Mouse (Mus musculus) neural tube, embryonic 13.5 days (tissue): ENCODE results near the gene Nanp. TPM values are rescaled to one million over a fixed set of nuclear protein-coding genes. Genes with fewer than 3 reads are reported as not detected.

Experiments used
- ATAC-seq: fragments of 200-750 bp; cut with Nextera tagmentation; 2 replicates; pipeline ENCODE4 v1.8.0; 2017; ENCODE audit warnings: low read depth, mild to moderate bottlenecking, moderate TSS enrichment, moderate library complexity
- H3K27ac ChIP-seq: fragments of 300-500 bp; sonication (generic); replicated peaks from 2 replicates; pipeline ENCODE4 v1.5.1; 2015; ENCODE audit warnings: moderate library complexity, mild to moderate bottlenecking, inconsistent platforms
- H3K27me3 ChIP-seq: fragments of 300-500 bp; sonication (generic); 2 replicates; pipeline ENCODE4 v1.6.1; 2015; ENCODE audit warnings: mild to moderate bottlenecking, inconsistent platforms
- H3K36me3 ChIP-seq: fragments of 300-500 bp; sonication (generic); 2 replicates; pipeline ENCODE4 v1.6.1; 2015; ENCODE audit warnings: mild to moderate bottlenecking, inconsistent platforms
- H3K4me1 ChIP-seq: fragments of 300-500 bp; sonication (generic); replicated peaks from 2 replicates; pipeline ENCODE4 v1.6.1; 2015; ENCODE audit warnings: inconsistent platforms
- H3K4me2 ChIP-seq: fragments of 300-500 bp; sonication (generic); 2 replicates; pipeline ENCODE4 v1.6.1; 2015; ENCODE audit warnings: inconsistent platforms, mild to moderate bottlenecking, moderate library complexity
- H3K4me3 ChIP-seq: fragments of 300-500 bp; sonication (generic); 2 replicates; pipeline ENCODE4 v1.5.1; 2015; ENCODE audit warnings: mild to moderate bottlenecking, inconsistent platforms
- H3K9ac ChIP-seq: fragments of 300-500 bp; sonication (generic); 2 replicates; pipeline ENCODE4 v1.6.1; 2015; ENCODE audit warnings: moderate library complexity, mild to moderate bottlenecking, inconsistent platforms
- H3K9me3 ChIP-seq: fragments of 300-500 bp; sonication (generic); 2 replicates; pipeline ENCODE4 v1.6.1; 2016; ENCODE audit warnings: inconsistent platforms
- WGBS: fragments of 180-500 bp; shearing (Covaris S2); methylation state at CpG from one replicate; pipeline ENCODE4 v1.1.7; 2015; 5-methylcytosine and 5-hydroxymethylcytosine counted together
- polyA plus RNA-seq: library from polyadenylated mRNA; unstranded; fragments of >200 nt; fragmentation: Nextera tagmentation; extraction: Ambion mirVana; gene quantifications from 2 replicates; pipeline ENCODE4 v1.2.1, GENCODE M21; 2015

Nanp gene
- polyA plus RNA-seq, 1 experiment from 2014 or later, result 29.5 TPM

DNA sequence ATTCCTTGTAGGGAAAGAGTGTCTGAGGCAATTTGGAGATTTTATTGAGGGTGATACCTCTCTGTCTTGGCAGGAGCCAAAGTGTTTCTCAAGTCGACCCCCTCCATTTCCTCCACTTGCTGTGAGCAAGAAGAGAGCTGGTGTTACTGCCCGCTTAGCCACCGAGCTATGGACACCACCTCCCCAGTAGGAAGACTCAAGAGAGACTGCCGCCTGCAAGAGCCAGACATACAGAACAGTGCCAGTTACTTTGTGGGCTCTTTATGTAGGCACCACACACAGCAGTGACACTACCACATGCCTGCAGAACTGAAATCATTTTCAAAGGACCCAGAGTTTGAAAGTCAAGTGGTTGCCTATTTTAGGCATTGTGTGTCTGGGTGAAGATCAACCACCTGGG is 48.1 kb downstream of the Nanp start:
- no peaks in the 10 kb centered on the region for H3K9me3 ChIP-seq
- 88% methylated on average over 4 of the region's 4 CpGs for WGBS
- H3K36me3 ChIP-seq, result no peaks in the 10 kb centered on the region
- H3K4me3 ChIP-seq, result no peak overlapping the region
- ATAC-seq, result no peak
- no peak overlapping the region for H3K9ac ChIP-seq
- no peak overlapping the region for H3K4me2 ChIP-seq
- H3K4me1 ChIP-seq, result no peaks in the 10 kb centered on the region
- H3K27ac ChIP-seq, result no peak overlapping the region
- H3K27me3 ChIP-seq, result no peaks in the 10 kb centered on the region

DNA sequence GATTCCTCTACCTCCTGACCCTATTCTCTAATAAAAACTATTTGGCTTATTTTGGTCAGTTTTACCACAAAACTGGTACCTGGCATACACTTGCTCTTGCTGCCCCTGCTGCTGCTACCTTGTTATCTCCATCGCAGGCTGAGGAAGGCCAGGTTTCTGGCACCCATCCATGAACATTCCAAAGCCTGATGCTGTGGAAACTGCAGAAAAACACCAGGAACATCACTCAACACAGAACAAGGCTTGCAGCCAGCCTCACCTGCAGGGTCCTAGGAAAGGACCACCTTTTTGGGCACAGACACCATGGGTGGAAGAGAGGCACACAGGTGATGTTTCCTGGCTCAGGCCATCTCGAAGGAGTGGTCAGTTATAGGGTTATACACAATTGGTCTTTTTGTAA is 48.7 kb downstream of the Nanp start:
- ATAC-seq, result no peak
- 87% methylated on average over 2 of the region's 2 CpGs for WGBS

DNA sequence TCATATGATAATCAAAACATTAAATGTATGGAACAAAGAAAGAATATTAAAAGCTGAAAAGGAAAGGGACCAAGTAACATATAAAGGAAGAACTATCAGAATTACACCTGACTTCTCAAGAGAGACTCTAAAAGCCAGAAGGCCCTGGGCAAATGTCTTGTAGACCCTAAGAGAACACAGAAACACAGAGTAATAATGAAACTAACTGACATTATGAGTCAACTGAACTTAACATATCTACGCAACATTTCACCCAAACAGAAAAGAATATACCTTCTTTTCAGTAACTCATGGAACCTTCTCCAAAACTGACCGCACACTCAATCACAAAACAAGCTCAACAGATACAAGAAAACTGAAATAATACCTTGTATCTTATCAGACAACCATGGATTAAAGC is 53.8 kb downstream of the Nanp start:
- Histone ChIP-seq H3K4me1 (no peaks in the 10 kb centered on the region), H3K4me2 (no peak overlapping the region), H3K9ac (no peak overlapping the region), H3K27me3 (no peaks in the 10 kb centered on the region), H3K9me3 (no peaks in the 10 kb centered on the region), H3K36me3 (no peaks in the 10 kb centered on the region), H3K4me3 (no peak overlapping the region), H3K27ac (no peak overlapping the region)
- 96% methylated on average over 2 of the region's 2 CpGs for WGBS
- ATAC-seq, result no peak

More for the DNA sequence above, 48.7 kb downstream of the Nanp start:
- H3K4me3 ChIP-seq, result no peak overlapping the region
- H3K9me3 ChIP-seq, result no peaks in the 10 kb centered on the region
- no peak overlapping the region for H3K4me2 ChIP-seq
- H3K4me1 ChIP-seq, result no peaks in the 10 kb centered on the region
- H3K9ac ChIP-seq, result no peak overlapping the region
- H3K36me3 ChIP-seq, result no peaks in the 10 kb centered on the region
- H3K27me3 ChIP-seq, result no peaks in the 10 kb centered on the region
- H3K27ac ChIP-seq, result no peak overlapping the region

DNA sequence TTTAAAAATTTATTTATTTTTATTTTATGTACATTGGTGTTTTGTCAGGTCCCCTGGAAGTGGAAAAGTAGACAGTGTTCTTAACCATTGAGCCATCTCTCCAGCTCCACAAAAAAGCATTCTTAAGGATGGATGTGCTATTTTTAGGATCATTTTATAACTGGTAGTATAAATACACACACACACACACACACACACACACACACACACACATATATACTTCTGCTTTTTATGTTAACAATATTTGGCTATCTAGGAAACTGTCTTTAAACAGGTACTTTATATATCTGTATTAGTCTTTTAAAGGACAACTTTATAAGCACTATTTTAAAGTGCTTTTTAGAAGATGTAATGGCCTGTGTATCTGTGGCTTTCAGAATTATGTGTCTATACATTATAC is 57.1 kb downstream of the Nanp start:
- Histone ChIP-seq H3K4me1 (no peaks in the 10 kb centered on the region), H3K27me3 (no peaks in the 10 kb centered on the region)
- ATAC-seq, result no peak

DNA sequence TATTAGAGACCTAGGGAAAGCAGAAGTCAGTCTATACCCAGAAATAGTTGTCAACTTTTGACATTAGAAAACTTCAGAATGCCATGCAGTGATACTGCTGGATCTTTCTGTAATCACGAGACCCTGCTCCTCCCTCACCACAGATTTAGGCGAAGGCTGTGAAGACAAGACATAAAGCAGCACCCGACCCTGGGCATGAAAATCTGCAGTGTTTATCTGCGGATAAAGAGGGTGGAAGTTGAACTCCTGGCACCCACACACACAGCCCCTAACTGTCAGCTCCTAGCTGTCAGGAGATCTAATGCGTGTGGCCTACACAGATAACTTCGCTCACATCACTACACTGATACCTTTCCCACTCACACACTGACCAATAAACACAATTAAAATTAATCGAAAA is 57.7 kb downstream of the Nanp start:
- H3K36me3 ChIP-seq, result 0 out of 2 replicates have a peak, but pooled peaks cover 7% of the 10 kb centered on the region
- H3K27ac ChIP-seq, result no peak overlapping the region
- no peaks in the 10 kb centered on the region for H3K4me1 ChIP-seq
- no peak overlapping the region for H3K4me2 ChIP-seq
- WGBS, result 83% methylated on average over 7 of the region's 7 CpGs
- no peak overlapping the region for H3K4me3 ChIP-seq
- no peak for ATAC-seq
- no peaks in the 10 kb centered on the region for H3K27me3 ChIP-seq
- no peaks in the 10 kb centered on the region for H3K9me3 ChIP-seq
- no peak overlapping the region for H3K9ac ChIP-seq

More for the DNA sequence above, 57.1 kb downstream of the Nanp start:
- 0 out of 2 replicates have a peak, but pooled peaks cover 7% of the 10 kb centered on the region for H3K36me3 ChIP-seq
- H3K4me3 ChIP-seq, result no peak overlapping the region
- no peak overlapping the region for H3K9ac ChIP-seq
- H3K9me3 ChIP-seq, result no peaks in the 10 kb centered on the region
- no peak overlapping the region for H3K4me2 ChIP-seq
- H3K27ac ChIP-seq, result no peak overlapping the region

DNA sequence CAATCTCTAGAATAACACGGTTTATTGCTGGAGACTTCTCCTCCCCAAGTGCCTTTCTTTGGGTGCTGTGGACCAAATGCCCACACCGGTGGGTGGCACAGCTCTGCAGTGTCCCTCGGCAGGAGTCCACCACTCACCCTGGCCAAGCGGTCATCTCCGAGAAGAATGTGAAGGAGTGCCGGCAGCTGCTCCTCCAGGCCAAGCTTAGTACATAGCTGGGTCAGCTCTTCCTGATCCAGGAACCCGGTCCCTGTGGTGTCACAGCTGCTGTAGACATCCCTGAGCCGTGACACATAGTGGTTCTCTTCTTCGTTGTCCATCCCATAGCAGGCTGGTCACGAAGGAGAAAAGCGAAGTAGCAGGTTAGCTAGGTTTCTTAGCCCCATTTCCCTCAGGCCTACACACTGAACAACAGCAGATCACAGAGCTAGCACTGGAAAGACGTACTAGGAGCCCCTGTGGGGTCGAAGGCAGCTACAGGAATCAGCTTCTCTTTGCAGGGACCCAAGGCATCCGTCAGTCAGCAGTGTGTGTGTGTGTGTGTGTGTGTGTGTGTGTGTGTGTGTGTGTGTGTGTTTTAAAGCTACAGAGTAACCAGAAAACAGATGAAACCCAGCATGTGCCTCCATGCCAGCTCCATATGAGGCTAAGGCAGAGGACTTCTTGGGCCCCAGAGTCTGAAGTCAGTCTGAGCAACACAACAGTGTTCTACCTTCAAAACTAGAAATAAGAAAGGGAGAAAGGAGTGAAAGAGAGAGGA is 59.2 kb downstream of the Nanp start:
- H3K36me3 ChIP-seq, result peaks cover 13% of the 10 kb centered on the region
- no peak for ATAC-seq
- 87% methylated on average over 14 of the region's 14 CpGs for WGBS
- no peak overlapping the region for H3K27ac ChIP-seq
- H3K4me3 ChIP-seq, result no peak overlapping the region
- no peaks in the 10 kb centered on the region for H3K4me1 ChIP-seq
- H3K4me2 ChIP-seq, result no peak overlapping the region
- H3K9ac ChIP-seq, result no peak overlapping the region
- H3K27me3 ChIP-seq, result no peaks in the 10 kb centered on the region
- no peaks in the 10 kb centered on the region for H3K9me3 ChIP-seq

Other genes with a start within 250 kb of the Nanp start
- 108 and 109 TPM in 2 replicates for gene Abhd12, start 134.7 kb downstream of the Nanp start, polyA plus RNA-seq
- 18.5 and 21.4 TPM in 2 replicates for gene Gins1, start 134.0 kb downstream of the Nanp start, polyA plus RNA-seq
- 5.3 and 6.4 TPM in 2 replicates for gene Ninl, start within 50 bp of the Nanp start, polyA plus RNA-seq
- gene Gm14151, start 53.0 kb upstream of the Nanp start, polyA plus RNA-seq, result not detected in 2 replicates
- not detected in 2 replicates for gene Gm14147, start 58.8 kb upstream of the Nanp start, polyA plus RNA-seq